Mouse (Mus musculus): ENCODE data around the gene Zfp11. TPM values are rescaled to one million over a fixed set of nuclear protein-coding genes. Genes with fewer than 3 reads are reported as not detected.

Gene Zfp11
- 0.21 and 0.41 TPM in 2 replicates for polyA plus RNA-seq (2012; rRNA removed; ENCODE audit: low replicate concordance)

GRCm38 (mm10) chr5:129670036-129670458 is at the start of gene Zfp11:
TSS of gene Zfp11 (minus strand) at chr5:129670099.

GRCm38 (mm10) chr5:129715326-129715861 is 45.5 kb upstream of the Zfp11 start, which contains the start of gene Mrps17:
TSS of gene Mrps17 (plus strand) at chr5:129715497.

GRCm38 (mm10) chr5:129708412-129708811 is 38.5 kb upstream of the Zfp11 start, which contains the start of gene Sept14:
TSS of gene Sept14 (minus strand) at chr5:129708512.

Other genes with a start within 250 kb of the Zfp11 start
- 59.5 and 76.5 TPM in 2 replicates for gene Sfswap, start 168.9 kb downstream of the Zfp11 start, polyA plus RNA-seq (2012; rRNA removed; ENCODE audit: low replicate concordance)
- gene Mmp17, start 85.9 kb downstream of the Zfp11 start, polyA plus RNA-seq (2012; rRNA removed; ENCODE audit: low replicate concordance): 3.0 and 6.7 TPM in 2 replicates
- not detected in 2 replicates for gene Sept14, start 38.4 kb upstream of the Zfp11 start, polyA plus RNA-seq (2012; rRNA removed; ENCODE audit: low replicate concordance)
- 19.4 and 49.4 TPM in 2 replicates for gene Mrps17, start 45.4 kb upstream of the Zfp11 start, polyA plus RNA-seq (2012; rRNA removed; ENCODE audit: low replicate concordance)
- gene Nipsnap2, start 55.0 kb upstream of the Zfp11 start, polyA plus RNA-seq (2012; rRNA removed; ENCODE audit: low replicate concordance): 8.9 and 16.3 TPM in 2 replicates
- gene Psph, start 117.3 kb upstream of the Zfp11 start, polyA plus RNA-seq (2012; rRNA removed; ENCODE audit: low replicate concordance): 10.3 and 17.4 TPM in 2 replicates
- 4.2 and 4.8 TPM in 2 replicates for gene Sumf2, start 176.9 kb upstream of the Zfp11 start, polyA plus RNA-seq (2012; rRNA removed; ENCODE audit: low replicate concordance)
- gene Chchd2, start 217.4 kb upstream of the Zfp11 start, polyA plus RNA-seq (2012; rRNA removed; ENCODE audit: low replicate concordance): 2,820 and 3,839 TPM in 2 replicates
- 0.21 and 0.55 TPM in 2 replicates for gene Zbed5, start 225.6 kb upstream of the Zfp11 start, polyA plus RNA-seq (2012; rRNA removed; ENCODE audit: low replicate concordance)
- 0.06 and 0.39 TPM in 2 replicates for gene Phkg1, start 228.4 kb upstream of the Zfp11 start, polyA plus RNA-seq (2012; rRNA removed; ENCODE audit: low replicate concordance)
- gene Nupr1l, start 238.4 kb upstream of the Zfp11 start, polyA plus RNA-seq (2012; rRNA removed; ENCODE audit: low replicate concordance): 3.3 and 4.1 TPM in 2 replicates

Data from duodenum, adult 2 months (tissue).